Mouse (Mus musculus) bone marrow, adult 2 months (tissue): ENCODE data around the gene Rgs3.

ENCODE experiments used
- CTCF ChIP-seq: fragments of 200-500 bp; IDR thresholded peaks from 2 replicates; pipeline ENCODE4 v1.5.1; 2011; ENCODE audit warnings: low read length, control low read depth; ENCODE audit not compliant: control insufficient read depth, insufficient read depth
- POLR2A ChIP-seq: fragments of 200-500 bp; IDR thresholded peaks from 2 replicates; pipeline ENCODE4 v1.6.1; 2011; ENCODE audit warnings: low read depth, mild to moderate bottlenecking, control low read depth, low read length, borderline replicate concordance; ENCODE audit not compliant: control insufficient read depth

- no peak for TF ChIP-seq CTCF
- no peak for TF ChIP-seq POLR2A
Observed at GRCm38 (mm10) chr4:62543782-62544181, 15.9 kb upstream of the Rgs3 start.
